Mouse (Mus musculus) embryonic facial prominence, embryonic 12.5 days (tissue): ENCODE measurements around the gene Tex101. TPM values are rescaled to one million over a fixed set of nuclear protein-coding genes. Genes with fewer than 3 reads are reported as not detected.
"Not testable (repeated sequence)": the region's sequence is repeated elsewhere in the genome, so short reads cannot be mapped to it uniquely, and the experiment has no call there.

ENCODE experiments used
- ATAC-seq: fragments of 200-750 bp; cut with Nextera tagmentation; 2 replicates; pipeline ENCODE4 v1.8.0; 2017; ENCODE audit not compliant: insufficient number of reproducible peaks, insufficient read depth, low FRiP score, low TSS enrichment
- H3K27ac ChIP-seq: fragments of 300-500 bp; sonication (generic); 2 replicates; pipeline ENCODE4 v1.5.1; 2016; ENCODE audit warnings: mild to moderate bottlenecking
- H3K27me3 ChIP-seq: fragments of 300-500 bp; sonication (generic); 2 replicates; pipeline ENCODE4 v1.6.1; 2016; ENCODE audit warnings: mild to moderate bottlenecking, moderate library complexity
- H3K36me3 ChIP-seq: fragments of 300-500 bp; sonication (generic); 2 replicates; pipeline ENCODE4 v1.6.1; 2016; ENCODE audit warnings: mild to moderate bottlenecking
- H3K4me1 ChIP-seq: fragments of 300-500 bp; sonication (generic); 2 replicates; pipeline ENCODE4 v1.6.1; 2016
- H3K4me2 ChIP-seq: fragments of 300-500 bp; sonication (generic); replicated peaks from 2 replicates; pipeline ENCODE4 v1.6.1; 2016; ENCODE audit warnings: mild to moderate bottlenecking, moderate library complexity
- H3K4me3 ChIP-seq: fragments of 300-500 bp; sonication (generic); 2 replicates; pipeline ENCODE4 v1.5.1; 2016; ENCODE audit warnings: mild to moderate bottlenecking
- H3K9ac ChIP-seq: fragments of 300-500 bp; sonication (generic); 2 replicates; pipeline ENCODE4 v1.6.1; 2016; ENCODE audit warnings: mild to moderate bottlenecking, moderate library complexity
- H3K9me3 ChIP-seq: fragments of 300-500 bp; sonication (generic); 2 replicates; pipeline ENCODE4 v1.6.1; 2016; ENCODE audit warnings: mild to moderate bottlenecking, moderate library complexity
- WGBS: fragments of 180-500 bp; shearing (Covaris S2); methylation state at CpG from one replicate; pipeline ENCODE4 v1.1.7; 2016; 5-methylcytosine and 5-hydroxymethylcytosine counted together
- polyA plus RNA-seq: library from polyadenylated mRNA; unstranded; fragments of >200 nt; fragmentation: Nextera tagmentation; extraction: Ambion mirVana; gene quantifications from 2 replicates; pipeline ENCODE4 v1.2.1, GENCODE M21; 2016

The Tex101 gene
- not detected in 2 replicates for polyA plus RNA-seq

DNA sequence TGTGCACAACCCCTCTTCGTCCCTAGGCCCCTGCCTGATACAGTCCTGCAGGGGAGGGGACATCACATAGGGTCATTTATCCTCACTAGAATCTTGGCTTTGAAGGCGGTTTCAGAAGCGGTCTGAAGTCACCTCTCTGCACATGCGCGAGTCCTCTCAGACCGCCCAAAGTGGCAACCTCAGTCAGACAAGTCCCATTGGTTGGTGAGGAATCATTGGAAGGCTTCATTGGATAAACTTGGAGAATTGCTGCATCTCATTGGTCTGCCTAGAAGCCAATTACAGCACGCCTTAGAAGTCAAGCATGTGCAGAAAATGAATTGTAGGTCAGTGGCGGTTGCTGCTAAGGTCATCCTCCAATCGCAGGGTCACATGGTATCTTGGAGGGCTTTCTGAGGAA lies at the start of gene Tex101:
Gene Tex101, minus strand, starts transcription at position 101 of the 400 bp plus-strand sequence.
- no peaks in the 10 kb centered on the region for H3K36me3 ChIP-seq
- no peak within 1 kb of the TSS for H3K27ac ChIP-seq
- ATAC-seq: no peak
- no peak within 1 kb of the TSS for H3K4me2 ChIP-seq
- H3K27me3 ChIP-seq: no peaks in the 10 kb centered on the region
- H3K9ac ChIP-seq: no peak within 1 kb of the TSS
- 86% methylated on average over 9 of the region's 9 CpGs for WGBS
- no peak within 1 kb of the TSS for H3K4me3 ChIP-seq
- H3K9me3 ChIP-seq: no peaks in the 10 kb centered on the region
- H3K4me1 ChIP-seq: no peaks in the 10 kb centered on the region

- no peaks in the 10 kb centered on the region for H3K9me3 ChIP-seq
- no peak for ATAC-seq
- H3K4me1 ChIP-seq: no peaks in the 10 kb centered on the region
- no peaks in the 10 kb centered on the region for H3K27me3 ChIP-seq
- WGBS: 74% methylated on average over 6 of the region's 6 CpGs
- H3K9ac ChIP-seq: no peak overlapping the region
- H3K4me3 ChIP-seq: no peak overlapping the region
- H3K27ac ChIP-seq: no peak overlapping the region
- H3K36me3 ChIP-seq: no peaks in the 10 kb centered on the region
- H3K4me2 ChIP-seq: no peak overlapping the region
Measured at GRCm38 (mm10) chr7:24715039-24715438, 38.6 kb upstream of the Tex101 start.

DNA sequence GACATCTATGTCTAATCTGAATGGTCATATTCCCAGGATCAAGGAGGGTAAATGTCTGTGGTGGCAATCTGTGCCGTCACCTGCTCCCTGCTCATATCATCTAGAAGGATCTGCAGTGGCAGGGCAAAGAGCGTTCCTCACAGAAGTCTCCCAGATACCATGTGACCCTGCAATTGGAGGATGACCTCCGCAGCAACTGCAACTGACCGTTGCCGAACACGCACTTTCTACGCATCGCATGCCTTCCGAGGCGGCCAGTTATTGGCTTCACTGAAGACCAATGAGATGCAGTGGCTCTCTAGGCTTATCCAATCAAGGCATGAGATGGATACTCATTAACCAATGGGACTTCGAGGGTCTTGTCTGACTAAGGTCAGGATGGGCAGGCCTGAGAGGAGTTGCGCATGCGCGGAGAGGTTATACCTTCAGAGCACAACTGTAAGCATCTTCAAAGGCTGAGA lies 32.4 kb upstream of the Tex101 start, which contains the start of gene BC049730:
Gene BC049730, plus strand, starts transcription at position 411 of the 461 bp plus-strand sequence.
- Histone ChIP-seq H3K9ac (no peak within 1 kb of the TSS), H3K4me1 (no peaks in the 10 kb centered on the region), H3K9me3 (no peaks in the 10 kb centered on the region), H3K27me3 (no peaks in the 10 kb centered on the region), H3K4me2 (no peak within 1 kb of the TSS), H3K27ac (no peak within 1 kb of the TSS), H3K4me3 (no peak within 1 kb of the TSS), H3K36me3 (no peaks in the 10 kb centered on the region)
- no peak for ATAC-seq
- 95% methylated on average over 14 of the region's 14 CpGs for WGBS

DNA sequence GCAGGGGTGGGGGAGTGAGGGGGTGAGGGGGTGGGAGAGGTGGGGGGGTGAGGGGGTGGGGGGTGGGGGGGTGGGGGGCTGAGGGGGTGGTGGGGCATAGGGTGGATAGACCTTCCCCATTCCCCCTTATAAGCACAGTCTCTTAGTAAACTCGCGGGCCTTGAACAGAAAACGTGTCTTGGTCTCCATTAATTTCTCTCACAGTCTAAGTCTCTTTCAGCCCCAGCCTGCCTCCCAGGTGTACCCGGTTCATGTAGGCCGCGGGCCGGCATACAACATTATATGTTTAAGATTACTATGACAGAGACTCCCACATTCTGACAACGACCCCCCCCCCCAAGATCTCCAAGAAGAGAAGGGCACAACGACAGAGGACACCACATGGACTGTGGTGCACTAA lies 26.4 kb upstream of the Tex101 start:
- H3K4me3 ChIP-seq, H3K27ac ChIP-seq, H3K4me2 ChIP-seq, H3K4me1 ChIP-seq, H3K9me3 ChIP-seq, H3K9ac ChIP-seq, ATAC-seq, H3K27me3 ChIP-seq, H3K36me3 ChIP-seq: not testable (repeated sequence)
- 81% methylated on average over 9 of the region's 9 CpGs for WGBS

GRCm38 (mm10) chr7:24697891-24698290 lies 21.4 kb upstream of the Tex101 start:
- H3K9me3 ChIP-seq, H3K27ac ChIP-seq, H3K27me3 ChIP-seq, H3K4me3 ChIP-seq, ATAC-seq, H3K4me2 ChIP-seq, H3K4me1 ChIP-seq, H3K36me3 ChIP-seq, H3K9ac ChIP-seq: not testable (repeated sequence)
- 91% methylated on average over 4 of the region's 4 CpGs for WGBS

- not testable (repeated sequence) for H3K27ac ChIP-seq, H3K9me3 ChIP-seq, H3K4me2 ChIP-seq, ATAC-seq, H3K4me3 ChIP-seq, H3K27me3 ChIP-seq, H3K4me1 ChIP-seq, H3K9ac ChIP-seq, H3K36me3 ChIP-seq
- WGBS: 62% methylated on average over 3 of the region's 3 CpGs
Measured at GRCm38 (mm10) chr7:24692693-24693092, 16.2 kb upstream of the Tex101 start.

DNA sequence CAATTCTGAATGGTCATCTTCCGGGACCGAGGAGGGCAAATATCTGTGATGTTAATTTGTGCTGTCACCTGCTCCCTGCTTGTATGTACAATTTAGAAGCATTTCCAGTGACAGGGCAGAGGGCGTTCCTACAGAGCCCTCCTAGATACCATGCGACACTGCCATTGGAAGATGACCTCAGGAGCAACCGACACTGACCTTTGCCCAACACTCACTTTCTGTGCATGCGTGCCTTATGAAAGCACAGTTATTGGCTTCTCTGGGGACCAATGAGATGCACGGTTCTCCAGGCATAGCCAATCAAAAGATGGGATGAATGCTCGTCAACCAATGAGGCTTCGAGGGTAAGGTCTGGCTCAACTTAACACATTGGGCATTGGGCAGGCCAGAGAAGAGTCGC lies 11.0 kb upstream of the Tex101 start:
- H3K9me3 ChIP-seq, ATAC-seq, H3K36me3 ChIP-seq, H3K4me1 ChIP-seq, H3K27ac ChIP-seq, H3K4me3 ChIP-seq, H3K4me2 ChIP-seq, H3K9ac ChIP-seq, H3K27me3 ChIP-seq: not testable (repeated sequence)
- 92% methylated on average over 10 of the region's 10 CpGs for WGBS

- H3K27ac ChIP-seq, H3K4me3 ChIP-seq, ATAC-seq, H3K9ac ChIP-seq, H3K4me1 ChIP-seq, H3K4me2 ChIP-seq, H3K27me3 ChIP-seq, H3K36me3 ChIP-seq, H3K9me3 ChIP-seq: not testable (repeated sequence)
- 81% methylated on average over 7 of the region's 7 CpGs for WGBS
Measured at GRCm38 (mm10) chr7:24684121-24684520, 7.6 kb upstream of the Tex101 start.

DNA sequence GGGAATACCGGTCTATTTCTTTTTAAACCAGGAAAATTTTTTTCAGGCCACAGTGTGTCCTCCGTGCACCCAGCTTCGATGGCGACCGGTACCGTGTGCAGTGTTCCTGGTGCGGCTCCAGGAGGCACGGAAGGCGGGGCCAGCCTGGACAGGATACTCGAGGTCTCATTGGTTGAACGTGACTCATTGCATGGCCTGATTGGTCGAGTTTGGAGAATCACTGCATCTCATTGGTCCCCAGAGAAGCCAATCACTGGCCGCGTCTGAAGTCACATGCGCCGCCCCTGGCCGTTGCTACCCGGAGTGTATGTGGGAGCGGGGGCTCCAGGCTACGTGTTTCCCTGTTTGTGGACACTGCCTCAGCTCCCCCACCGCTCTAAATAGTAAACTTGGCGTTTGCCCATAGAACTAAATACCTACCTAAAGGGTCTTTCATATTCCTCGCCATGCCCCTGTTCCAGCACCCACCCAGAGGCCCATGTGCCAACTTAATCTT lies 4.5 kb downstream of the Tex101 start:
- Histone ChIP-seq H3K9me3 (no peaks in the 10 kb centered on the region), H3K4me3 (no peak overlapping the region), H3K4me2 (no peak overlapping the region), H3K4me1 (no peaks in the 10 kb centered on the region), H3K36me3 (no peaks in the 10 kb centered on the region), H3K27ac (no peak overlapping the region), H3K9ac (no peak overlapping the region), H3K27me3 (no peaks in the 10 kb centered on the region)
- ATAC-seq: no peak
- WGBS: 90% methylated on average over 23 of the region's 23 CpGs

- Histone ChIP-seq H3K9ac (no peak overlapping the region), H3K4me3 (no peak overlapping the region), H3K36me3 (no peaks in the 10 kb centered on the region), H3K4me1 (no peaks in the 10 kb centered on the region; the same call in 1 of the 2 replicates), H3K27ac (no peak overlapping the region), H3K27me3 (no peaks in the 10 kb centered on the region), H3K4me2 (no peak overlapping the region), H3K9me3 (no peaks in the 10 kb centered on the region)
- no peak for ATAC-seq
- WGBS: 84% methylated on average over 9 of the region's 9 CpGs
Measured at GRCm38 (mm10) chr7:24664959-24665358, 11.5 kb downstream of the Tex101 start.

DNA sequence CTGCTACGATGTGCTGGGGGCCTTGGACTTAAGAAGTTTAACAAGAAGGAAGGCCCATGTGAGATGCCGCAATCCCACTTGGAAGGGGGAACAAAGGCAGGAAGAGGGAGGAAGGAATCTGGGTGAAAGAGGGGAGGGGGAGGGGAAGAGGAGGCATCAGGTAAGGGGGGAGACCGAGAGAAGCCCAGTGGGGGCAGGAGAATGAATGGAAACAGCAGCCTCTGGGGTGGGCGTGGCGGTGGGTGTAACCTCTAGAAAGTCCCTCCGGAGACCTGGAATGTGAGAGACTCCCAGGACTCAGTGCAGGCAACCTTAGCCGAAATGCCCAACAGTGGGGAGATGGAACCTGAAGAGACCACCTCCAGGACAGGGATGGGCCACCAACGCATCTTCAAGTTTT lies 12.2 kb downstream of the Tex101 start:
- Histone ChIP-seq H3K36me3 (no peaks in the 10 kb centered on the region), H3K9ac (no peak overlapping the region), H3K27ac (no peak overlapping the region), H3K4me1 (no peaks in the 10 kb centered on the region; the same call in 1 of the 2 replicates), H3K27me3 (no peaks in the 10 kb centered on the region), H3K4me3 (no peak overlapping the region), H3K4me2 (no peak overlapping the region), H3K9me3 (no peaks in the 10 kb centered on the region)
- no peak for ATAC-seq
- 37% methylated on average over 8 of the region's 8 CpGs for WGBS

DNA sequence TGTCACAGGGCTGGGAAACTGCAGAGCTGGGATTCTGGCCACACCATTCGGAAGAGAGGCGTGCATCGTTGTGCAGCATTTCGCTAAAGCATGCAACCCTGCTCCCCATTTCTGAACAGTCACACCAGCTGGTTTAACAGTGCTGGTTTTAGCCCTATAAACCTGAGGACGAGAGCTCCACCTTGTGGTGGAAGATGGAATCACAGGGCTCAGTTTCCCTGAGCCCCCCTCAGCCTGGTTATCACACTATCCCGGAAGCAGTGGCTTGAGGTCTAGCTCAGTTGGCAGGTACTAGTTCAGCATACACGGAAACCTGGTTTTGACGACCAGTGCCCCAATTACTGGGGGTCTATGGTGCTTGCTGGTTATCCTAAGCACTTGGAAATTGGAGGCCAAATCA lies 13.9 kb downstream of the Tex101 start:
- no peaks in the 10 kb centered on the region for H3K9me3 ChIP-seq
- H3K27ac ChIP-seq: no peak overlapping the region
- H3K4me1 ChIP-seq: no peaks in the 10 kb centered on the region; the same call in 1 of the 2 replicates
- ATAC-seq: no peak
- no peaks in the 10 kb centered on the region for H3K27me3 ChIP-seq
- 12% methylated on average over 8 of the region's 8 CpGs for WGBS
- no peak overlapping the region for H3K4me2 ChIP-seq
- H3K36me3 ChIP-seq: no peaks in the 10 kb centered on the region
- H3K9ac ChIP-seq: no peak overlapping the region
- no peak overlapping the region for H3K4me3 ChIP-seq
